Mouse (Mus musculus) left cerebral cortex, adult 8-10 months (tissue): ENCODE data around the gene Ccni. TPM values are rescaled to one million over a fixed set of nuclear protein-coding genes. Genes with fewer than 3 reads are reported as not detected.

Experiments
- DNase-seq, 2 experiments: peaks; one replicate each; pipeline ENCODE4 v3.0.0; 2022; ENCODE audit warnings: low spot score in 2 of 2
- total RNA-seq, 4 experiments: library from RNA; stranded (reverse); gene quantifications; 2 replicates each; pipeline ENCODE4 v1.2.4; 2022

The Ccni gene
- total RNA-seq: 100 to 1,000 TPM; 272 to 320 (median 294) TPM

DNA sequence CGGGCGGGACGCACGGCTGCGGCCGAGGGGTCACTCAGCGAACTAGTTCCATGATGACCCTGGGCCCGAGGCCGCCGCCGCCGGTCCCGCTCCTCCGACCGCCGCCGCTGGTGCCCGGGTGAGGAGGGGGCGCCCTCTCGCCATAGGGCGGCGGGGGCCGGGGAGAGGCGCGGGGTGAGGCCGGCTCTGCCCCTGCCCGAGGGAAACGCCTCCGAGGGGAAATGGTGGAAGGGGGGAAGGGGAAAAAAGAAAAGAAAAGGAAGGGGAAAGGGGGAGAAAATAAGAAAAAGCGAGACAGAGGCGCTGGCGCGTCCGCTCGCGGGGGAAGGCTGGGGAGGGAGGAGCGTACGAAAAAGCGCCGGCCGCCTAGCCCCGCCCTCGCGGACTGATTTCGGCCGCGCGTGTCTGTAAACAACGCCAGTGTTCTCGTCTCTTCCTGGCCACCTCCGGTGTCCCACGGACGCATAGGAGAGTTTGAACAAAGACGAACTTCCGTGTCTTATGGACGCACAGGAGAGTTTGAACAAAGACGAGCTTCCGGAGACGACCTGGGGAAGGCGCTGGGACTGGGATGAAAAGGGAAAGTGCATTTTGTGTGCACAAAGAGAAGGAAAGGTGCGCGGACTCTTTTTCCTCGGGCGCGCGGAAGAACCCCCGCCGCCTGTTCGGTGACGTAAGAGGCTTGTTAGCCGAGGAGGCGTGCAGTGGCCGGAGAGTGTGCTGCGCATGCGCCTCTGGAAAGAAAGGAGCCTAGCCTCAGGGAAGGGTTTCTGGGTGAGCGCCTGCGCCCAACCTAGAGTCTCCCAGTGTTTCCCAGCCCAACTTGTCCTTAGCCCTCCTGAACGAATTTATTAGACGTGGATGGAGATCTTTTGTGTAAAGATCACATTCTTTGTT lies at the start of gene Ccni, which contains the start of gene 2010109A12Rik:
TSS of gene Ccni (minus strand) at position 387 of the 897 bp plus-strand sequence.
TSS of gene 2010109A12Rik (plus strand) at position 410 of the 897 bp plus-strand sequence.
- DNase-seq: peak; percentile 93 to 98

DNA sequence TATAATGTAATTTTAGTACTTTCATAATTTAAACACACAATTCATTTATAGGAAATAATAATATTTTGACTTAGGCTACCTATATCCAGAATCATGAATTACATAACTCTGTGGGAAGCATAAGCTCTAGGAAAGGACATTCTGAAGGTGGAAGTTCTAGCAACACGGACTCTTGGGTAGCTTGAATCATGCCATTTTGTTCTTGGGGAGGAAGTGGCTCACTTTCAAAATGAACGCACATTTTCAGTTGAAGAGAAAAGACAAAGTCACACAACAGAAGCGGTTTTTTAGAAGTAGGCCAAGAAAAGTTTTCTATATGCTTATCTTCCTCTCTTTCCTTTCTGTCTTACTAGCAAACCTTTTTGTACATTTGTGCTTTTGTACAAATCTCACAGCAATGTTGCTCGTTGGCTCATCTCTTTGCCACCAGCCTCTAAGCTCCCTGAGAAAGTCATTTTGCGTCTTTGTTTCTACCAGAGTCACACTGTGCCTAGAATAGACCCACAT lies 49.5 kb upstream of the Ccni start:
- no peak for DNase-seq

DNA sequence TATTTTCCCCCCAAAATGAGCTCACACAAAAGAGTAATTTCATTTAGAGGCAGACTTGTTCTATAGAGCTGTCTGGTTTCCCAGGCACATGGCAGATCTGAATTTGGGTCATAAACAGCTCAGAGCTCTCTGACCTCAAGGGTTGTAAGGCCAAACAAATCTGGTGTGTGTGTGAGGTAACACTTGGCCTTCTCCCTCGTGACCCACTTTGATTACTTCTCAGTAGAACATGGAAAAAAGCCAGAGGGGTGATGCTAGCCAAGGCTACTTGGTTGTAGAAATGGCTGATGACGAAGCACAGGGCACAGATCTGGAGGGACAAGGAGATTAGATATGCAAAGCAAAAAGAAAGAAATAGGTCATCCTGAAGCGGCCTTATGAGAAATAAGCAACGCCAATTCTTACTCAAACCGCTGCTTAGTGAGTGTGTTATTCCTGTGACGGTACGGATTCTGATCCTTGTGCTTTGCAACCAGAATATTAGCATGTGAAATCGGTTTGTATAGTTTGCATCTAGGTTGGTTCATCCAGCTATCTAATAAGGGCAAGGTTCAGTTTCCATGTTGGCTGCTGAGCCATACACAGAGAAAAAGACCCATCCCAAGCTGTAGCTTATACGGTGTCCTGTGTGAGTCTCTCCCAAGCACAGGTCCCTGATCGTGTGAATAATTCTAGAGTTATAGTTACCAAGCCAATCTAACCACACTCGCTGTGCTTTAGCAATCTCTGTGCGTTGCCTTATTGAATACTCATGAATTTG lies 44.9 kb upstream of the Ccni start:
- DNase-seq: no peak

DNA sequence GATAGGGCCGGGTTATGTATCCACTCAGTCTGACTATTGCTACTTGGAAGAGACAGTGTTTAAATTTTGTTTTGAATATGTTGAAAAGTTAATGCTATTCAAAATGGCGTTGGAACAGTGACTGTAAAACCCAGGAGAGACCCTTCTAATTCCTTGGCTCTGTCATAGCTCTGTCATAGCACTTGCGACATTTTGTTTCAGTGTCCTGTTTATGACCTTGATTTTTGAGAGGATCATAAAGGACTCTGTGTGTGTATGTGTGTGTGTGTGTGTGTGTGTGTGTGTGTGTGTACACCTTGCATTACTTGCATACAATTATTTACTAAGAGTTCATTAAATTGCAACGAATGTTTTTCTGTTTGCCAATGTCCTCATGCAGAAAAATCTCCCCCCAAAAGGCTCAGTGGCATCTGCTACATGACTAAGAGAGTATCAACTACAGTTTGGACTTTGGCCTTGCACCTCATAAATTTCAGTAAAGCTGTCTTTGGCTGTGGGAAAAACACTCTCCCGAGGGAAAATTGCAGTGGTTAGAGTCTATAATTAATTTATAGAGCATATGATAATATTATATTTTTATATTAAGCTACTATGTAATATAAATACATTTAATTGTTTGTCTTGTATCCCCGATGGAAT lies 43.8 kb upstream of the Ccni start:
- no peak for DNase-seq

DNA sequence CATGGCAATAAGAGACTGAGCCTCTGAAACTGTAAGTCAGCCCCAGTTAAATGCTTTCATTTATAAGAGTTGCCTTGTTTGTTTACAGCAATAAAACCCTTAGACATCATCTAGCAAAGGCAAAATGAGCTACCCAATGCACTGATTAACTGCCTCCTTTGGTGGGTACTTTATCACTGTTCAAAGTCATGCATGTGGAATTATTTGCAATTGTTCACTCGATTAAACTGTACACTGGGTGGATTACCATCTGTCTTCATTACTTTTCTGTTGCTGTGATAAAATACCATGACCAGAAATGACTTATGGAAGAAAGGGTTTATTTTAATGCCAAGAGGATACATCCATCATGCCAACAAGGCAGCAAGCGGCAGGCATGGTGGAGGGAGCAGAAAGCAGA lies 39.0 kb upstream of the Ccni start:
- DNase-seq: no peak

DNA sequence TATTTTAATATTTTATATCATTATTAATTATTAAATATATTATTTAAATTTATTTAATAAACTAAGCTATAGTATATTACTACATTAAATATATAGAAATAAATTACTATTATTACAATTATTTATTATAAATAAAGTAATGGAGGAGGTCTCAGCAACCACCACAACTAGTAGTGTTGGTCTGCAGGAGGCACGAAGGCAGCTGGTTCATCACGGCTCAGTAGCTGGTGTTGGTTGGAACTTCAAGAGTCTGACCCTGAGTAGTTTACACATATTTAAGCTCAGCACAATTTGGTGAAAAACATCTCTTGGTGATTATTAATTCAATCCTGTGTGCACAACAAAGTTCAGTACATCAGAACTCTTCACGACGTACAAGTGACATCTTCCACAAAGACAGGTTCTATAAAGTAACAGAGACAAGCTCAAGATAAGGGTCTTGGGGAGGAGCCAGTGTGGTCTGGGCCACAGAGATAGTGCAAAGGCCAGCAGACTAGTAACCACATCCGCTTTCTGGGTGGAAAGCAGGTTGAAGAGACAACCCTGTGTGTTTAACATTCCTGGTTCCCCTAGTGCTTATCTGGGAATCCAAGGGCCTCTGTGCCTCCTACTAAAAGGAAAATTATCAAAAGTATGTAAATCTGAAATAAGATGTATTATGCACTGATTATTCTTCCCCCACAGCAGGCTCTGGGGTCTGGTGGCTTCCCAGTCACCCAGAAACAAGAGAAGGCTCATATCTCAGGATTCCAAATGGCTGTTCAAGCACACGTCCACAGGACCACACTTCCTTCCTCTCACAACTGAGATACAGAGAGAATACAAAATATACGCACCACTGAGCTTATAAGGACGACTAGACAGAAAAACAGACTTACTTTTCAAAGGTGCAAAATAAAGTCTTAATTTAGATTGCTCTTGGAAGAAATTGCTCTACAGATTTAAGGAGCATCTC lies 33.6 kb upstream of the Ccni start:
- DNase-seq: no peak

DNA sequence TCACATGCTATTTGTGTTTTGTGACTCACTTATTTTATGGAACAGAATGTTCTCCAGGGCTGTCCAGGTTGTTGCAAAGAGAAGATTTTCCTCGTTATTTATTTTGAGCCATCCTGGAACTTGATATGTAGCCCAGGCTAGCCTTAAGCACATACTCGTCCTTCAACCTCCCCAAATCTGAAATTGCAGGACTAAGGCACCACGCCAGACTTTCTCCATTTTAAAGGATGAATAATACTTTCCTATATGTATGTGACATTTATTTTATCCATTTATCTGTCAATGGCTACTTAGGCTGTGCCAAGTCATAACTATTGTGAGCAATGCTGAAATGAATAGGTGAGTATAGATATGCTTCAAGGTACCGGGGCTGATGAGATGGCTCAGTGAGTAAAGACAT lies 30.2 kb upstream of the Ccni start:
- DNase-seq: no peak

DNA sequence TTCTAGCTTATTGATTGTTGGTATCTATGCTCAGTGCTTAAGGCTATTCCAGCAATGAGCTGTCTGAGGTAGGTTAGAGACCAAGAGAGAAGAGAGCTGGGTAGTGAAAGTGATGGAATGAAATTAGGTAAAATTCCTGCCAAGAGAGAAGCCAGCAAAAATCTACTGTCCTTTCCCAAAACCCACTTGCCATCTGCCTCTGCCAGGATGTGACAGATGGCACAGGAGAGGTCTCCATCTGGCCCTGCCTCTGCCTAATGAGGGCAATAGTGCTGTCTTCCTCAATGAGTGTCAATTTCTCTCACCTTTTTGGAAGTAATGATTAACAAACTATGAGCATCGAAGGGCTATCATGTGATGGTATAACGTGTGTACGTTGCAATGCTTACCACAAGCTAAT lies 29.6 kb upstream of the Ccni start:
- no peak for DNase-seq

DNA sequence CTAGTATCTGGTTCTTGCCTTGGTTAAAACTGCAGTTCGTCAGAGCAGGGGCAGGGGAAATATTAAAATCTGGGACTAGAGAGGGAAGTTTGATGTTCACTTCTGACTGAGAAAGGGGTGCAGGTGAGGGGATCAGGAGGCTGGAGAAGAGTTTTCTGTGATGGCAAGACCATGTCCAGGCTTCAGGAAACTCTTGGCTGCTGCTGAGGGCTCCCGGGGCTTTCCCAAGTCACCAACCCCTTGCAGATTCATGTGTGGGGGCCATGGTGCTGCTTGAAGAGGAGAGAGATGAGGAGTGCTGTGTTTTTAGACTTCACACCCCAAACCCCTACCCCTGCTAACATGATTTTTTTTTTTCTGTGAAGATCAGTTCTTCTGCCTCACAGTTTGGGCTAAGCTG lies 28.3 kb upstream of the Ccni start:
- no peak for DNase-seq

DNA sequence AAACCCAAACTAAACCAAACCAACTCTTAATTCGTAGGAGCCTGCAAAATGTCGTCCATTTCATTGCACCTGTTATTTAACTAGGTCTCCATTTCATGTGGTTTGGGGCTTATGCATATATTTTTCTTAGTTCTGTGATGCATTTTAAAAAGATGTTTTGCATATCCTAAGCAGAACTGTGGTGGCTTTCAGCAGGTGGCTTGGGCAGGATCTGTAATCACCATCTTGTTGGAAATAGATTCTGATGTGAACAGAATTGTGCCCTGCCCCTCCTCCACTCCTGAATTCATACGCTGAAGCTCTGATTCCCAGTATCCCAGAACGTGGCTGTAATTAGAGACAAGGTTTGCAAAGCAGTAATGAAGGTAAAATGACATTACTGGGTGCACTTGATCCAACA lies 27.8 kb upstream of the Ccni start:
- DNase-seq: no peak

DNA sequence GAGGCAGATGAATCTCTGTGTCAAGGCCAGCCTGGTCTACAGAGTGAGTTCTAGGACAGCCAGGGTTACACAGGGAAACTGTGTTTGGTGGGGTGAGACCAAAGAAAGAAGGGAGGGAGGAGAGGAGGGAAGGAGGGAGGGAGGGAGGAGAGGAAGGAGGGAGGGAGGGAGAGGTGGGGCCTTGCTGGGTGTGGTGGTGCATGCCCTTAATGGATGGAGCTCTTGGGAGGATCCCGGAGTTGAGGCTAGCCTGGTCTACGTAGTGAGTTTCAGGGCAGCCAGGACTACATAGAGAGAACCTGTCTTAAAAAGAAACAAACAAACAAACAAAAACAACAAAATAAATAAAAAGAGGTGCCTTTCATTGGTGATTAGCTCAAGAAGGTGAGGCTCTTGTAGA lies 26.5 kb upstream of the Ccni start:
- DNase-seq: no peak

DNA sequence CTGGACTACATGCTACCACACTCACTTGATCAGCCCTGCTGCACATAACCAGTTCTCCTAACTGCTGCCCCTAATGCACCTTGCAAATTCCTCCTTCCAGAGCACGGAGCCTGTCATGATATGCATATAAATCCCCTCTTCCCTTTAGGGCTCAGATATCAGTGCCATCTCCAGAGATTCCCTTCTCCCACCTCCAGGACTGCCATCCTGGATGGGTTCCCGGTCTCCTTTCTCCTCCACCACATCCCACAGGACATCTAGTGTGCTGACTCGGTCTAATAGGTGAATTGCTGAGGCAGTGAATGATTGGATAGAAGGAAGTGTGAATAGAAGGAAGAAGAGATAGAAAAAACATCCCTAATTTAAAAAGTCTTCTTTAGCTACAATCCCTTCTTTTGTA lies 25.4 kb upstream of the Ccni start:
- DNase-seq: no peak

DNA sequence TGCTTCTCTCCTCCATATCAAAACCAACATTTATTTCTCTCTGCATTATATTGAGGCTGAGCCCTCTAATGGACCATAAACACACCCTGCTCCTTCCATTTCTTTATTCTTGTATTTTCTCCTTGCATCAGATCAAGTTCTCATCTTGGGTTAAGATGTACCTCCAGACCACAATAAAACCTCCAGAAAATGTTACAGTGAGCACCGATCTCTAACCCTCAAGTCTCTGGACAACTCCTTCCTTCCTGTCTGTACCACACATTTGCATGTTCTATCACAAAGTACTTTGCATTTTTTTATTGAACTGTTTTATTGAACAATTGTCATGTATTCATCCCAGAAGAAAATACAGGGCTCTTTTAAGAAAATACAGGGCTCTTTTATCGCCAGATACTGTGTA lies 23.2 kb upstream of the Ccni start:
- no peak for DNase-seq

DNA sequence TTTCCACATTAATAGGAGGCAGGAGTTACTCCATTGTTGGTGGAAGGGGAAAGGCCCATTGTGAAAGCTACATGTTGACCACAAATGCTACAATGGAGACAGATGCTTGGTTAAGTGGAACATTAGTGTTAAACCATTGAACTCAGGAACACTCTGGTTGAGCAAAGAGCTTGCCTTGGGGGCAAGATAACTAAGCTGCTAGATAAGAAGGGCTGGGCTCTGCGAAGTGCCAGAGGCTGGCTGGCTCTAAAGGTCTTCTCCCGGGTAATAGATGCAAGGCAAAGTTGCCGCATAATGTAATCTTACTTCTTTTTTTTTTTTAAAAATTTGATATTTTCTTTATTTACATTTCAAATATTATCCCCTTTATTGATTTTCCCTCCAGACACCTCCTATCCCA lies 20.9 kb upstream of the Ccni start:
- no peak for DNase-seq

DNA sequence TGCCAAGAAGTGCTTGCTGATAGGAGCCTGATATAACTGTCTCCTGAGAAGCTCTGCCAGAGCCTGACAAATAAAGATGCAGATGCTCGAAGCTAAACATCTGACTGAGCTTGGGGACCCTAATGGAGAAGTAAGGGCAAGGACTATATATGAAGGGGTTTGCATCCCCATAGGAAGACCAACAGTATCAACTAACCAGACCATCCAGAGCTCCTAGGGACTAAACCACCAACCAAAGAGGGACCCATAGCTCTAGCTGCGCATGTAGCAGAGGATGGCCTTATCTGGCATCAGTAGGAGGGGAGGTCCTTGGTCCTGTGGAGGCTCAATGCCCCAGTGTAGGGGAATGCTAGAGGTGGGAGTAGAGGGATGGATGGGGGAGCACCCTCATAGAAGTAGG lies 18.3 kb upstream of the Ccni start:
- no peak for DNase-seq

DNA sequence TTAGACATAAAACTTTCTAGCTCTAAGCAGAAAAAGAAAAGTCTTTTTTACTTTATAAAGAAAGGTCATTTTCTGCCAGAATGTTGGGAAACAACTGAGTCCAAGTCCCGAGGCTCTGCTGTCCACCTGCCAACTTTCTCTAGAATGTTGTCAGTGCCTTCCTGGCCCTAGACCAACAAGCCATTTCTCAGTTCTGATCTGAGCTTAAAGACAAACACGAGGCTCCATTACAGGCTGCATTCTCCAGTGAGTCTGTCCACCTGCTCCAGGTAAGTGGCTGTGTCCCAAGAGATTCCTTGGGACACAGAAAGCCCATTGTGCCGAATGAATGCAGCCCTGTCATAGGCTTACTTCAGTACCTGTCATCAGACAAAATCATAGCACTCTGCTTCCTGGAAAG lies 15.4 kb upstream of the Ccni start:
- DNase-seq: no peak

DNA sequence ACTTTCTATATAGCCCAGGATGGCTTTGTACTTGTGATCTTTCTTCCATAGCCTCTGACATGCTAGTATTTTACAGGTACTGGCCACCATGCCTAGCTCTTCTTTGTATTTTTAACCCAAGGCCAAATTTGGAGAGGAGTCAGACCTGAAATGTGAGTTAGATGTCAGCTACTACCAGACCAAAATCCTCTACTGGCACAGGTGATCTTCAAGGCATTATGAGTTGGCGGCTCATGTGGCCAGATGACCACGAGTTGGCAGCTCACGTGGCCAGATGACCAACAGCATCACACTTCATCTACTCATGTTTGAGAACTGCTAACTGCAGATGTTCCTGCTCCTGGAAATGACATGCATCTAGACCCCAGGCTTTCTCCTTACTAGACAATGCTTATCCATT lies 12.1 kb upstream of the Ccni start:
- no peak for DNase-seq

DNA sequence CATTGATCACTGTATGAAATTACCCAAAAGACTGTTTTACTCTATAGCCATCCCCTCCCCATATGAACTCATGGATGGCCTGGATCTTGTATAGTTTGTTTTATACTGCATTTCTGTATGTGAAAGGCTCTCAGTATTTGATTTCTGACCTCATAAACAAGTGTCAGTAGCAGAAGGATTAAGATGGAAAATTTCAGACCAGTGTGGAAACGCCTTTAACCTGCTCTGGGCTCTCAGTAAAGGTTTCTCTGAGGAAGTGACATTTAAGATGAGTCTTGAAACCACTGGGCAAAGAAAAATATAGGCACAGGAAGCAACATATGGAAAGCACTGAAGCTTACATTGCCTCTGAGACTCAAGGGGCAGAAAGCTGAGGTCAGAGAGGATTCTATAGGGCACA lies 1.3 kb upstream of the Ccni start:
- DNase-seq: no peak

DNA sequence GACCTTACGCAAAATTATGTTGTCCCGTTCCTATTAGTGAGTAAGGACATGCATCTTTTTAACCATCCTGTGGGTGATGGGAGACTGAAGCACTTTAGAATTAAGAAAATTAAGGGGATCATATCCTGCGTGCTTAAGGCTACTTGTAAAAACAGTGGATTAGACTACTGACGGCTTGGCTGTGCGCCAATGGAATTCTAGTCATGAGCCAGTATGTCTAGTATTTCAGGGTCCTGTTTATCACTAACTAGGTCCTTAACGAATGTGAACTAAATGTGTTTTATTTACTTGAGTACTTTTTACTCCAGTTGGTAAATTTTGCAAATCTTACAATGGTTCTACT lies 682 bp upstream of the Ccni start:
- DNase-seq: peak; percentile 27 to 44

DNA sequence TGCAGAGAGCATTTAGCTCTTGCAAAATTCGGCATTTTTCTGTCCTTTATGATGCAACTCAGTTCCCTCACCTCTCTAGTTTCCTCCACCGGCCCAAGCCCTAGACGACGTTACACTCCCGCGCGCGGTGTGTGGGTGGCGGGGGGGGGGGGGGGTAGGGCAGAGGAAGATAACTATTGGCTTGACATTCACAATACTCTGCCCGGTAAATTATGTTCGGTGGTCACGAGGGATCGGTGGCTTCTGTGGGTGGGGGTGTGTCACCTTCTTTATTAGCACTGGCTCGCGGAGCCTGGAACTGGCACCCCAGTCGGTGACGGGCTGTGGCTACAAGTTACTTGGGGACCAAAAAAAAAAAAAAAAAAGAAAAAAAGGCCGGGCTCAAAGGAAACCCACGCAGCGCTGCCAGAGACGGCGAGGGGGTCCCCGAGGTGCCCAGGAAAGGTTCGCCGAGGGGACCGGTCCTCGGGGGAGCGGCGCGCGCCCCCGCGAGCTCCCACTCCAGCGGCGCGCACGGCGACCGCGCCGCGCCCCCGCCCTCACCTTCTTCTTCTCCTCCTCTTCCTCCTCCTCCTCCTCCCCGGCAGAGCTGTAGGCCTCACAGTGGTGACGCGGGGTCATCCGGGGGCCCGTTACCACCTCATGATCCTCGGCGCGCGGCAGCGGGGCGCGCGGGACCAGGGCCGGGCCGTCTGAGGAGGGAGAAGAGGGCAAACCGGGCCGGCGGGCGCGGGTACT lies 755 bp downstream of the Ccni start:
- DNase-seq: peak; percentile 43 to 59
